Mouse (Mus musculus) hindlimb bud, embryonic 11.5 days (tissue): ENCODE results near the gene Fhl2.

Experiments
- DNase-seq: peaks from one replicate; pipeline ENCODE4 v3.0.0-alpha.2; 2012; ENCODE audit warnings: low read depth, low spot score; ENCODE audit errors: extremely low spot score

Gene Fhl2

GRCm38 (mm10) chr1:43196661-43197241 lies at the start of gene Fhl2:
Gene Fhl2 (minus strand): TSS chr1:43196984.
- no peak for DNase-seq

GRCm38 (mm10) chr1:43245014-43245413 lies 48.2 kb upstream of the Fhl2 start:
- no peak for DNase-seq

GRCm38 (mm10) chr1:43241208-43241607 lies 44.4 kb upstream of the Fhl2 start:
- no peak for DNase-seq

- no peak for DNase-seq
Measured at GRCm38 (mm10) chr1:43239796-43240313, 43.1 kb upstream of the Fhl2 start.

- no peak for DNase-seq
Measured at GRCm38 (mm10) chr1:43238471-43238870, 41.7 kb upstream of the Fhl2 start.

GRCm38 (mm10) chr1:43237360-43238235 lies 40.8 kb upstream of the Fhl2 start:
- DNase-seq, result no peak

GRCm38 (mm10) chr1:43225531-43226151 lies 28.9 kb upstream of the Fhl2 start:
- no peak for DNase-seq

- no peak for DNase-seq
Measured at GRCm38 (mm10) chr1:43224943-43225342, 28.2 kb upstream of the Fhl2 start.

GRCm38 (mm10) chr1:43224171-43224570 lies 27.4 kb upstream of the Fhl2 start:
- no peak for DNase-seq

- DNase-seq, result no peak
Measured at GRCm38 (mm10) chr1:43223097-43223496, 26.3 kb upstream of the Fhl2 start.

GRCm38 (mm10) chr1:43218016-43218680 lies 21.4 kb upstream of the Fhl2 start:
- no peak for DNase-seq

- no peak for DNase-seq
Measured at GRCm38 (mm10) chr1:43215601-43216000, 18.8 kb upstream of the Fhl2 start.

- DNase-seq, result no peak
Measured at GRCm38 (mm10) chr1:43211274-43211673, 14.5 kb upstream of the Fhl2 start.

- DNase-seq, result no peak
Measured at GRCm38 (mm10) chr1:43210285-43210684, 13.5 kb upstream of the Fhl2 start.

GRCm38 (mm10) chr1:43207147-43207546 lies 10.4 kb upstream of the Fhl2 start:
- no peak for DNase-seq

GRCm38 (mm10) chr1:43203282-43203681 lies 6.5 kb upstream of the Fhl2 start:
- no peak for DNase-seq

GRCm38 (mm10) chr1:43202226-43202625 lies 5.4 kb upstream of the Fhl2 start:
- no peak for DNase-seq

GRCm38 (mm10) chr1:43201796-43202195 lies 5.0 kb upstream of the Fhl2 start:
- no peak for DNase-seq

- DNase-seq, result no peak
Measured at GRCm38 (mm10) chr1:43199867-43200240, 3.1 kb upstream of the Fhl2 start.

GRCm38 (mm10) chr1:43199210-43199866 lies 2.6 kb upstream of the Fhl2 start:
- DNase-seq, result no peak

- no peak for DNase-seq
Measured at GRCm38 (mm10) chr1:43196059-43196458, 725 bp downstream of the Fhl2 start.
